Mouse (Mus musculus): Measurements from ENCODE around the gene Speer4c. TPM values are rescaled to one million over a fixed set of nuclear protein-coding genes. Genes with fewer than 3 reads are reported as not detected.
"Not testable (repeated sequence)": the region's sequence is repeated elsewhere in the genome, so short reads cannot be mapped to it uniquely, and the experiment has no call there.

The Speer4c gene
- polyA plus RNA-seq (2015; fragmentation: Nextera tagmentation; extraction: Ambion mirVana), result 0.42 and 0.51 TPM in 2 replicates

GRCm38 (mm10) chr5:15714171-15714570, at the start of gene Speer4c:
Gene Speer4c (minus strand): TSS chr5:15714271.
- H3K36me3 ChIP-seq (ENCODE audit: insufficient read depth, low read length); H3K27ac ChIP-seq (ENCODE audit: low read length); H3K4me3 ChIP-seq (ENCODE audit: low read depth, low read length); ATAC-seq; H3K4me1 ChIP-seq (ENCODE audit: insufficient read depth, low read depth, low read length); H3K27me3 ChIP-seq (replicated peaks; ENCODE audit: insufficient read depth, low read length); H3K9ac ChIP-seq (replicated peaks; ENCODE audit: low read depth); H3K4me2 ChIP-seq (replicated peaks; ENCODE audit: low read depth, low read length); DNase-seq (ENCODE audit: low spot score); H3K9me3 ChIP-seq (ENCODE audit: low read length): not testable (repeated sequence)

GRCm38 (mm10) chr5:15747478-15748255, 33.6 kb upstream of the Speer4c start:
- H3K4me3 ChIP-seq (ENCODE audit: low read depth, low read length), result no peak overlapping the region
- no peaks in the 10 kb centered on the region for H3K4me1 ChIP-seq (ENCODE audit: insufficient read depth, low read depth, low read length)
- TF ChIP-seq EP300 (IDR thresholded peaks at IDR 0.05), result no peak
- no peak for TF ChIP-seq CTCF (IDR thresholded peaks at IDR 0.05)
- no peak overlapping the region for H3K9ac ChIP-seq (replicated peaks; ENCODE audit: low read depth)
- DNase-seq (ENCODE audit: low spot score) (no peak), ATAC-seq (no peak)
- H3K36me3 ChIP-seq (ENCODE audit: insufficient read depth, low read length), result no peaks in the 10 kb centered on the region
- H3K4me2 ChIP-seq (replicated peaks; ENCODE audit: low read depth, low read length), result no peak overlapping the region
- H3K27me3 ChIP-seq (replicated peaks; ENCODE audit: insufficient read depth, low read length), result no peaks in the 10 kb centered on the region
- 84% methylated on average over 4 of the region's 4 CpGs for WGBS
- H3K9me3 ChIP-seq (ENCODE audit: low read length), result no peaks in the 10 kb centered on the region
- H3K27ac ChIP-seq (ENCODE audit: low read length), result no peak overlapping the region

- peak; percentile 41 for DNase-seq (ENCODE audit: low spot score)
- no peak for TF ChIP-seq EP300 (IDR thresholded peaks at IDR 0.05)
- no peak for TF ChIP-seq CTCF (IDR thresholded peaks at IDR 0.05)
- 60% methylated on average over 3 of the region's 3 CpGs for WGBS
- no peak overlapping the region for H3K4me3 ChIP-seq (ENCODE audit: low read depth, low read length)
- ATAC-seq, result peak; percentile 57
- H3K27ac ChIP-seq (ENCODE audit: low read length), result no peak overlapping the region
- no peaks in the 10 kb centered on the region for H3K4me1 ChIP-seq (ENCODE audit: insufficient read depth, low read depth, low read length)
- no peaks in the 10 kb centered on the region for H3K9me3 ChIP-seq (ENCODE audit: low read length)
- H3K4me2 ChIP-seq (replicated peaks; ENCODE audit: low read depth, low read length), result no peak overlapping the region
- H3K9ac ChIP-seq (replicated peaks; ENCODE audit: low read depth), result no peak overlapping the region
- no peaks in the 10 kb centered on the region for H3K36me3 ChIP-seq (ENCODE audit: insufficient read depth, low read length)
- no peaks in the 10 kb centered on the region for H3K27me3 ChIP-seq (replicated peaks; ENCODE audit: insufficient read depth, low read length)
Observed at GRCm38 (mm10) chr5:15734097-15734867, 20.2 kb upstream of the Speer4c start.

- DNase-seq (ENCODE audit: low spot score), result peak; percentile 4
- not testable (repeated sequence) for H3K4me3 ChIP-seq (ENCODE audit: low read depth, low read length); H3K36me3 ChIP-seq (ENCODE audit: insufficient read depth, low read length); H3K27ac ChIP-seq (ENCODE audit: low read length); H3K27me3 ChIP-seq (replicated peaks; ENCODE audit: insufficient read depth, low read length); H3K9ac ChIP-seq (replicated peaks; ENCODE audit: low read depth); ATAC-seq; H3K9me3 ChIP-seq (ENCODE audit: low read length); H3K4me2 ChIP-seq (replicated peaks; ENCODE audit: low read depth, low read length); H3K4me1 ChIP-seq (ENCODE audit: insufficient read depth, low read depth, low read length)
- TF ChIP-seq CTCF (IDR thresholded peaks at IDR 0.05), result peak; percentile 30; the same call in 1 of the 2 replicates
- 20% methylated on average over 5 of the region's 5 CpGs for WGBS
Observed at GRCm38 (mm10) chr5:15702891-15703290, 11.2 kb downstream of the Speer4c start.

- ATAC-seq; H3K27ac ChIP-seq (ENCODE audit: low read length); H3K4me3 ChIP-seq (ENCODE audit: low read depth, low read length); H3K27me3 ChIP-seq (replicated peaks; ENCODE audit: insufficient read depth, low read length); H3K36me3 ChIP-seq (ENCODE audit: insufficient read depth, low read length); H3K4me2 ChIP-seq (replicated peaks; ENCODE audit: low read depth, low read length); H3K9ac ChIP-seq (replicated peaks; ENCODE audit: low read depth); H3K9me3 ChIP-seq (ENCODE audit: low read length); H3K4me1 ChIP-seq (ENCODE audit: insufficient read depth, low read depth, low read length): not testable (repeated sequence)
- 27% methylated on average over 2 of the region's 2 CpGs for WGBS
- DNase-seq (ENCODE audit: low spot score), result peak; percentile 3
Observed at GRCm38 (mm10) chr5:15697719-15698118, 16.4 kb downstream of the Speer4c start.

- WGBS, result 73% methylated on average over 4 of the region's 4 CpGs
- not testable (repeated sequence) for H3K36me3 ChIP-seq (ENCODE audit: insufficient read depth, low read length); H3K9ac ChIP-seq (replicated peaks; ENCODE audit: low read depth); H3K9me3 ChIP-seq (ENCODE audit: low read length); H3K4me2 ChIP-seq (replicated peaks; ENCODE audit: low read depth, low read length); DNase-seq (ENCODE audit: low spot score); H3K4me3 ChIP-seq (ENCODE audit: low read depth, low read length); H3K4me1 ChIP-seq (ENCODE audit: insufficient read depth, low read depth, low read length); H3K27me3 ChIP-seq (replicated peaks; ENCODE audit: insufficient read depth, low read length); H3K27ac ChIP-seq (ENCODE audit: low read length); ATAC-seq
Observed at GRCm38 (mm10) chr5:15691849-15692248, 22.2 kb downstream of the Speer4c start.

- DNase-seq (ENCODE audit: low spot score), result peak; percentile 17
- 71% methylated on average over 4 of the region's 4 CpGs for WGBS
- H3K27me3 ChIP-seq (replicated peaks; ENCODE audit: insufficient read depth, low read length); H3K4me1 ChIP-seq (ENCODE audit: insufficient read depth, low read depth, low read length); H3K27ac ChIP-seq (ENCODE audit: low read length); H3K4me2 ChIP-seq (replicated peaks; ENCODE audit: low read depth, low read length); ATAC-seq; H3K36me3 ChIP-seq (ENCODE audit: insufficient read depth, low read length); H3K9ac ChIP-seq (replicated peaks; ENCODE audit: low read depth); H3K4me3 ChIP-seq (ENCODE audit: low read depth, low read length); H3K9me3 ChIP-seq (ENCODE audit: low read length): not testable (repeated sequence)
Observed at GRCm38 (mm10) chr5:15690822-15691221, 23.2 kb downstream of the Speer4c start.

GRCm38 (mm10) chr5:15689659-15690213, 24.3 kb downstream of the Speer4c start:
- H3K27me3 ChIP-seq (replicated peaks; ENCODE audit: insufficient read depth, low read length); H3K27ac ChIP-seq (ENCODE audit: low read length); H3K4me1 ChIP-seq (ENCODE audit: insufficient read depth, low read depth, low read length); H3K36me3 ChIP-seq (ENCODE audit: insufficient read depth, low read length); H3K9me3 ChIP-seq (ENCODE audit: low read length); H3K4me3 ChIP-seq (ENCODE audit: low read depth, low read length); H3K4me2 ChIP-seq (replicated peaks; ENCODE audit: low read depth, low read length); H3K9ac ChIP-seq (replicated peaks; ENCODE audit: low read depth): not testable (repeated sequence)
- DNase-seq (ENCODE audit: low spot score), result peak; percentile 39
- peak; percentile 73 for ATAC-seq
- WGBS, result 58% methylated on average over 6 of the region's 6 CpGs
